Mouse (Mus musculus) liver, embryonic 11.5 days (tissue): Measurements from ENCODE around the gene Spsb4. TPM values are rescaled to one million over a fixed set of nuclear protein-coding genes. Genes with fewer than 3 reads are reported as not detected.

ENCODE experiments used
- ATAC-seq: fragments of 200-750 bp; cut with Nextera tagmentation; replicated peaks from 2 replicates; pipeline ENCODE4 v1.8.0; 2017; ENCODE audit warnings: moderate number of reproducible peaks, mild to moderate bottlenecking, moderate TSS enrichment, moderate library complexity; ENCODE audit not compliant: low FRiP score
- DNase-seq: peaks from one replicate; pipeline ENCODE4 v3.0.0-alpha.2; 2017; ENCODE audit warnings: low spot score
- H3K27ac ChIP-seq: fragments of 300-500 bp; sonication (generic); 2 replicates; pipeline ENCODE4 v1.5.1; 2014; ENCODE audit warnings: mild to moderate bottlenecking, low read depth, low read length, control low read depth
- H3K27me3 ChIP-seq: fragments of 300-500 bp; sonication (generic); replicated peaks from 2 replicates; pipeline ENCODE4 v1.6.1; 2014; ENCODE audit warnings: low read length, mixed read lengths; ENCODE audit not compliant: control insufficient read depth, insufficient read depth
- H3K36me3 ChIP-seq: fragments of 300-500 bp; sonication (generic); 2 replicates; pipeline ENCODE4 v1.6.1; 2014; ENCODE audit warnings: mild to moderate bottlenecking, low read length, moderate library complexity, mixed read lengths; ENCODE audit not compliant: control insufficient read depth, insufficient read depth
- H3K4me1 ChIP-seq: fragments of 300-500 bp; sonication (generic); replicated peaks from 2 replicates; pipeline ENCODE4 v1.6.1; 2014; ENCODE audit warnings: low read length, mixed read lengths; ENCODE audit not compliant: control insufficient read depth, insufficient read depth
- H3K4me2 ChIP-seq: fragments of 300-500 bp; sonication (generic); 2 replicates; pipeline ENCODE4 v1.6.1; 2014; ENCODE audit warnings: mild to moderate bottlenecking, control low read depth, moderate library complexity
- H3K4me3 ChIP-seq: fragments of 300-500 bp; sonication (generic); 2 replicates; pipeline ENCODE4 v1.5.1; 2014; ENCODE audit warnings: low read depth, low read length, control low read depth
- H3K9ac ChIP-seq: fragments of 300-500 bp; sonication (generic); 2 replicates; pipeline ENCODE4 v1.6.1; 2014; ENCODE audit warnings: low read depth, low read length, control low read depth
- H3K9me3 ChIP-seq: fragments of 300-500 bp; sonication (generic); 2 replicates; pipeline ENCODE4 v1.6.1; 2016; ENCODE audit warnings: low read length, inconsistent platforms, mixed read lengths; ENCODE audit not compliant: control insufficient read depth
- WGBS: fragments of 180-500 bp; shearing (Covaris S2); extraction: QIAGEN DNeasy Blood & Tissue Kit; methylation state at CpG from one replicate; pipeline ENCODE4 v1.1.7; 2014; 5-methylcytosine and 5-hydroxymethylcytosine counted together
- polyA plus RNA-seq: library from polyadenylated mRNA; unstranded; fragments of >200 nt; fragmentation: Nextera tagmentation; extraction: Ambion mirVana; gene quantifications from 2 replicates; pipeline ENCODE4 v1.2.1, GENCODE M21; 2014

The Spsb4 gene
- polyA plus RNA-seq, 1 experiment from 2014 or later, result 8.1 TPM

DNA sequence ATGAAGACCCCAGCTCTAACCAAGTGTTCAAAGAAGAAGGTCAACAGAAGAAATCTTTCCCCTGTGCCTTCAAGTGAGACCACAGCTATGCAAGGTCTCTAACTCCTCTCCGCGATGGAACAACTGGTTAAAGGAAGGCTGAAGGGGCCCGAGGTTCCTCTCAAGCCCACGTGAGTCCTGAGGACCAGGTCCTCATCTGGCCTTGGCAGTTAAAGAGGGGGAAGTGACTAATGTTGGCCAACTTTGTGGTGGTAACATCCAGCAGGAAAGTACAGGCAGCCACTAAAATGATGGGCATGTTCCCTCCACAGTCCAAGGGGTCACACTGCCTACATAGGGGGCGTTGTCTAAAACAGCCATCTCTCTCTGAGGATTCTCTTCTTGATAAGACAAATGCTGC is 118.9 kb downstream of the Spsb4 start:
- ATAC-seq, result no peak
- Histone ChIP-seq H3K9ac (no peak overlapping the region), H3K27me3 (no peaks in the 10 kb centered on the region), H3K4me1 (no peaks in the 10 kb centered on the region), H3K9me3 (no peaks in the 10 kb centered on the region), H3K4me2 (no peak overlapping the region), H3K4me3 (no peak overlapping the region), H3K27ac (no peak overlapping the region), H3K36me3 (no peaks in the 10 kb centered on the region)
- DNase-seq, result no peak
- WGBS, result 45% methylated on average over 5 of the region's 5 CpGs

DNA sequence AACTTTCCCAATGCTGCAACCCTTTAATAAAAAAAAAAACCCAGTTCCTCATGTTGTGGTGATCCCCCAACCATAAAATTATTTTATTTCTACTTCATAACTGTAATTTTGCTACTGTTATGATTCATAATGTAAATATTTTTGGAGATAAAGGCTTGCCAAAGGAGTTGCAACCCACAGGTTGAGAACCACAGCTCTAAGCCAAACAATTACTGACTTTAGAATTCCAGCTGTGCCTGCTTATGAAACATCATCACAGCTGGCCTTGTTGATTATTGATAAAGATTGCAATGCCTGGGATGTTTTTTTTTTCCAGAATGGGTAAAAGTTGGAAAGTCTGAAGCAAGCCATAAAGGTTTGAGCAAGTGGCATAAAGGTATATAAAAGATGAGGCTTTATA is 119.6 kb downstream of the Spsb4 start:
- Histone ChIP-seq H3K9ac (no peak overlapping the region), H3K27ac (no peak overlapping the region), H3K4me3 (no peak overlapping the region), H3K4me1 (no peaks in the 10 kb centered on the region), H3K9me3 (no peaks in the 10 kb centered on the region), H3K4me2 (no peak overlapping the region), H3K27me3 (no peaks in the 10 kb centered on the region), H3K36me3 (no peaks in the 10 kb centered on the region)
- ATAC-seq, result no peak
- no peak for DNase-seq

GRCm38 (mm10) chr9:96896690-96897089 is 122.0 kb downstream of the Spsb4 start:
- H3K9ac ChIP-seq, result no peak overlapping the region
- H3K27me3 ChIP-seq, result no peaks in the 10 kb centered on the region
- no peak overlapping the region for H3K4me2 ChIP-seq
- DNase-seq (no peak), ATAC-seq (no peak)
- no peaks in the 10 kb centered on the region for H3K4me1 ChIP-seq
- no peak overlapping the region for H3K27ac ChIP-seq
- WGBS, result 73% methylated on average over 1 of the region's 1 CpGs
- H3K4me3 ChIP-seq, result no peak overlapping the region
- H3K9me3 ChIP-seq, result no peaks in the 10 kb centered on the region
- H3K36me3 ChIP-seq, result no peaks in the 10 kb centered on the region

DNA sequence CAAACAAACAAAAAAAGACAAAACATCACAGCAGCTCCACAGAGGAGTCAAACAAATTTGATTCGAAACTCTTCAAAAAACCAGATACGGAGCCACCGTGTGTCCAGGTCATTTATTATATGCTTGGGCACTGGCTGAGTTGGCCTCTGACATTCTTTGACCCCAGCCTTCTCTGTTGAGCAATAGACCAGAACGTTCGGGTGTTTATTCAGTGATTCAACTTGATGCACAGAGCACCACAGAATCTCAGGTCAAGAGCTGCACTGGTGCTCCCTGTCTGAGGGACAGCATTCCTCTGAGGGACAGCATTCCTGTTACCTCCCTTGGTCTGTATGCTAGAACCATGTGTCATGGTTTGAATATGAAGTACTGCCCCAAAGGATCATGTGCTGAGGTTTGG is 125.1 kb downstream of the Spsb4 start:
- Histone ChIP-seq H3K27ac (no peak overlapping the region), H3K4me1 (no peaks in the 10 kb centered on the region; the same call in 1 of the 2 replicates), H3K9ac (no peak overlapping the region), H3K4me3 (no peak overlapping the region), H3K36me3 (no peaks in the 10 kb centered on the region), H3K27me3 (peaks cover 27% of the 10 kb centered on the region), H3K4me2 (no peak overlapping the region), H3K9me3 (no peaks in the 10 kb centered on the region)
- ATAC-seq (no peak), DNase-seq (no peak)
- WGBS, result 59% methylated on average over 5 of the region's 5 CpGs

Other genes starting within 250 kb of the Spsb4 start
- 3.4 and 5.5 TPM in 2 replicates for gene Pxylp1, start 126.2 kb downstream of the Spsb4 start, polyA plus RNA-seq
- 37.2 and 38.6 TPM in 2 replicates for gene Slc25a36, start 92.3 kb upstream of the Spsb4 start, polyA plus RNA-seq